Mouse (Mus musculus) lung, postnatal 0 days (tissue): ENCODE results near the gene A630095E13Rik.

Experiments used
- CTCF ChIP-seq: IDR thresholded peaks from 2 replicates; pipeline ENCODE4 v1.5.1; 2016; ENCODE audit warnings: antibody characterized with exemption, mild to moderate bottlenecking
- EP300 ChIP-seq: IDR thresholded peaks from 2 replicates; pipeline ENCODE4 v1.6.1; 2016; ENCODE audit warnings: antibody characterized with exemption, mild to moderate bottlenecking, control low read depth

DNA sequence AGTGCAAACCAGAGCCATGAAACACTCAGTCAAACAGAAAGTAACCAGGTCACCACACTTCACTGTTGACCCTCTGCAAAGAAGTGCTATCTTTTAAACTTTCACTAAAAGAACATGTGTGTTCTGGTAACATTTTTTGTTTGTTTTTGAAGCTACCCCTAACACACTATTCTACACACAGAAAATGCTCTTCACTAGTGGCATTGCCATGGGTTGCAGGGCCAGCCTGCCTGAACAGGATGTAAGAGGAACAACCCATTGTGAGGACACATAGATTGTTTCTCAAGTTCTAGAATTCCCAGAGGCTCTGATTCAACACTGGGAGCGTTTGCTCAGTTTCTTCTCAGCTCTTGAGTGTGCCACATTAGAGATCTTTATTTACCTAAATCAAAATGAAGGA, 49.7 kb upstream of the A630095E13Rik start, which contains the start of gene Acrv1:
- TF ChIP-seq CTCF (no peak), EP300 (no peak)
